Mouse (Mus musculus) embryonic fibroblast, embryonic 13.5 days (primary cell): Measurements from ENCODE around the gene Apol7a. TPM values are rescaled to one million over a fixed set of nuclear protein-coding genes. Genes with fewer than 3 reads are reported as not detected.

Source experiments
- H3K27ac ChIP-seq: 2 replicates; pipeline ENCODE4 v1.5.1; 2012; ENCODE audit warnings: low read length, control low read depth, inconsistent platforms; ENCODE audit not compliant: insufficient read depth
- H3K4me1 ChIP-seq: 2 replicates; pipeline ENCODE4 v1.6.1; 2011; ENCODE audit warnings: low read length; ENCODE audit not compliant: control insufficient read depth, insufficient read depth
- H3K4me3 ChIP-seq: 2 replicates; pipeline ENCODE4 v1.5.1; 2011; ENCODE audit warnings: mild to moderate bottlenecking, control low read depth, low read length; ENCODE audit not compliant: insufficient read depth
- CTCF ChIP-seq: IDR thresholded peaks from 2 replicates; pipeline ENCODE4 v1.5.1; 2011; ENCODE audit warnings: mild to moderate bottlenecking, control low read depth, low read length, moderate library complexity, borderline replicate concordance; ENCODE audit not compliant: insufficient read depth
- POLR2A ChIP-seq: IDR thresholded peaks from 2 replicates; pipeline ENCODE4 v1.6.1; 2011; ENCODE audit warnings: low read depth, mild to moderate bottlenecking, control low read depth, low read length, moderate library complexity
- polyA plus RNA-seq: library from polyadenylated mRNA; stranded (reverse); fragments of >200 nt; gene quantifications from 2 replicates; pipeline ENCODE4 v1.2.4, GENCODE M21; 2011; ENCODE audit warnings: low read depth; ENCODE audit not compliant: missing spikeins, insufficient read length

Gene Apol7a
- polyA plus RNA-seq, 1 experiment = 0.76 TPM

- TF ChIP-seq POLR2A (no peak), CTCF (no peak)
- H3K4me3 ChIP-seq = no peak overlapping the region
- no peak overlapping the region for H3K27ac ChIP-seq
- H3K4me1 ChIP-seq = peaks cover 6% of the 10 kb centered on the region
Measured at GRCm38 (mm10) chr15:77370588-77370987, 28.3 kb downstream of the Apol7a start.

- Histone ChIP-seq H3K27ac (no peak overlapping the region), H3K4me3 (no peak overlapping the region), H3K4me1 (peaks cover 6% of the 10 kb centered on the region)
- TF ChIP-seq POLR2A = no peak
- no peak for TF ChIP-seq CTCF
Measured at GRCm38 (mm10) chr15:77369981-77370380, 28.9 kb downstream of the Apol7a start.

- peaks cover 6% of the 10 kb centered on the region for H3K4me1 ChIP-seq
- TF ChIP-seq POLR2A (no peak), CTCF (no peak)
- no peak overlapping the region for H3K4me3 ChIP-seq
- H3K27ac ChIP-seq = peak overlapping the region; percentile 27; the same call in 1 of the 2 replicates
Measured at GRCm38 (mm10) chr15:77368818-77369320, 30.0 kb downstream of the Apol7a start.

- Histone ChIP-seq H3K4me3 (no peak overlapping the region), H3K4me1 (peaks cover 6% of the 10 kb centered on the region), H3K27ac (peak overlapping the region; percentile 100)
- TF ChIP-seq POLR2A (peak; percentile 66), CTCF (peak; percentile 99)
Measured at GRCm38 (mm10) chr15:77368148-77368547, 30.8 kb downstream of the Apol7a start.

GRCm38 (mm10) chr15:77367504-77367903 is 31.4 kb downstream of the Apol7a start:
- H3K4me1 ChIP-seq = peaks cover 6% of the 10 kb centered on the region
- H3K4me3 ChIP-seq = no peak overlapping the region
- no peak for TF ChIP-seq CTCF
- H3K27ac ChIP-seq = peak overlapping the region; percentile 100

- TF ChIP-seq CTCF (no peak), POLR2A (peak; percentile 74)
- H3K4me3 ChIP-seq = peak overlapping the region; percentile 9
- H3K4me1 ChIP-seq = peaks cover 6% of the 10 kb centered on the region
- H3K27ac ChIP-seq = peak overlapping the region; percentile 100
Measured at GRCm38 (mm10) chr15:77366706-77367484, 32.0 kb downstream of the Apol7a start.

GRCm38 (mm10) chr15:77365700-77366570 is 33.0 kb downstream of the Apol7a start:
- H3K4me1 ChIP-seq = peaks cover 6% of the 10 kb centered on the region
- peak; percentile 31; the same call in 1 of the 2 replicates for TF ChIP-seq POLR2A
- no peak for TF ChIP-seq CTCF

GRCm38 (mm10) chr15:77364026-77364425 is 34.9 kb downstream of the Apol7a start:
- Histone ChIP-seq H3K4me1 (peaks cover 10% of the 10 kb centered on the region), H3K27ac (peak overlapping the region; percentile 100), H3K4me3 (no peak overlapping the region)
- no peak for TF ChIP-seq CTCF
- TF ChIP-seq POLR2A = peak; percentile 56

More at GRCm38 (mm10) chr15:77365700-77366570, 33.0 kb downstream of the Apol7a start:
- Histone ChIP-seq H3K4me3 (no peak overlapping the region), H3K27ac (peak overlapping the region; percentile 100)

- Histone ChIP-seq H3K4me1 (peaks cover 13% of the 10 kb centered on the region), H3K4me3 (no peak overlapping the region), H3K27ac (peak overlapping the region; percentile 100)
- 0 out of 2 replicates have a peak, but pooled peaks have one; percentile 2 for TF ChIP-seq POLR2A
- TF ChIP-seq CTCF = no peak
Measured at GRCm38 (mm10) chr15:77363578-77363977, 35.3 kb downstream of the Apol7a start.

GRCm38 (mm10) chr15:77362952-77363351 is 36.0 kb downstream of the Apol7a start:
- H3K4me3 ChIP-seq = no peak overlapping the region
- peak overlapping the region; percentile 100 for H3K27ac ChIP-seq
- TF ChIP-seq POLR2A (no peak), CTCF (no peak)
- H3K4me1 ChIP-seq = peaks cover 13% of the 10 kb centered on the region
